Mouse (Mus musculus) testis, adult 2 months (tissue): ENCODE data around the gene Ninl. TPM values are rescaled to one million over a fixed set of nuclear protein-coding genes. Genes with fewer than 3 reads are reported as not detected.
"Not testable (repeated sequence)": the region's sequence is repeated elsewhere in the genome, so short reads cannot be mapped to it uniquely, and the experiment has no call there.

Source experiments
- H3K27ac ChIP-seq: fragments of 200-500 bp; 2 replicates; pipeline ENCODE4 v1.5.1; 2012; ENCODE audit warnings: low read depth, low read length; ENCODE audit not compliant: control insufficient read depth, insufficient read depth
- H3K27me3 ChIP-seq: fragments of 200-500 bp; 2 replicates; pipeline ENCODE4 v1.6.1; 2012; ENCODE audit warnings: mild to moderate bottlenecking, low read length, moderate library complexity; ENCODE audit not compliant: control insufficient read depth, insufficient read depth
- H3K36me3 ChIP-seq: fragments of 200-500 bp; 2 replicates; pipeline ENCODE4 v1.6.1; 2012; ENCODE audit warnings: mild to moderate bottlenecking, low read length; ENCODE audit not compliant: control insufficient read depth, insufficient read depth
- H3K4me1 ChIP-seq: fragments of 200-500 bp; 2 replicates; pipeline ENCODE4 v1.6.1; 2012; ENCODE audit warnings: low read length; ENCODE audit not compliant: control insufficient read depth, insufficient read depth
- H3K4me3 ChIP-seq: fragments of 200-500 bp; 2 replicates; pipeline ENCODE4 v1.5.1; 2012; ENCODE audit warnings: low read depth, mild to moderate bottlenecking, low read length, moderate library complexity, mixed read lengths; ENCODE audit not compliant: control insufficient read depth
- CTCF ChIP-seq: fragments of 200-500 bp; IDR thresholded peaks from 2 replicates; pipeline ENCODE4 v1.5.1; 2012; ENCODE audit warnings: low read depth, mild to moderate bottlenecking, inconsistent platforms, low read length, moderate library complexity; ENCODE audit not compliant: control insufficient read depth, insufficient read depth, insufficient replicate concordance
- POLR2A ChIP-seq: fragments of 200-500 bp; IDR thresholded peaks from 2 replicates; pipeline ENCODE4 v1.6.1; 2012; ENCODE audit warnings: low read depth, mild to moderate bottlenecking, inconsistent platforms, low read length, moderate library complexity; ENCODE audit not compliant: control insufficient read depth
- polyA plus RNA-seq: library from polyadenylated mRNA; depleted of rRNA; stranded (reverse); fragments of >200 nt; gene quantifications from 2 replicates; pipeline ENCODE4 v1.2.3, GENCODE M21; 2012

Gene Ninl
- polyA plus RNA-seq, 1 experiment: 20.2 TPM

DNA sequence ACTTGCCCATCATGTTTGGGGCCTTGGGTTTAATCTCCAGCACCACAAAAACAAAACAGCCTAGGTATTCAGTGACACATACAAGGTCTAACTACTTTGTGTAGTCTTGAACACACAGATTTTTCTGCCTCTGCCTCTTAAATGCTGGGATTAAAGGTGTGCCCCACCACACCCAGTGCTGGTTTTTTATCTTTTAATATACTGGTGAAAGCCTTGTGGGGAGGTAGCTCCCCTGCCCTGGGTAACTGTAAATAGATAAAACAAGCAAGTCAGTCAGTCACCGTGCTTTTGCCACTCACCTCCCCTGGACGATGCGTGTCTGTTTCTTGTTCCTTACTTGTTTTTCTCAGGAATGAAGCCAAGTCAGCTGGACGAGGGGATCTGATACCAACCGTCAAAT, 123.4 kb downstream of the Ninl start:
- no peak for TF ChIP-seq POLR2A
- TF ChIP-seq CTCF: no peak
- no peaks in the 10 kb centered on the region for H3K4me1 ChIP-seq
- H3K27ac ChIP-seq: no peak overlapping the region
- no peaks in the 10 kb centered on the region for H3K36me3 ChIP-seq
- H3K27me3 ChIP-seq: no peaks in the 10 kb centered on the region
- no peak overlapping the region for H3K4me3 ChIP-seq

GRCm38 (mm10) chr2:150914781-150915515, 124.2 kb downstream of the Ninl start:
- no peak overlapping the region for H3K27ac ChIP-seq
- no peaks in the 10 kb centered on the region for H3K36me3 ChIP-seq
- TF ChIP-seq POLR2A (no peak), CTCF (no peak)
- no peaks in the 10 kb centered on the region for H3K27me3 ChIP-seq
- H3K4me3 ChIP-seq: no peak overlapping the region
- H3K4me1 ChIP-seq: peaks cover 2% of the 10 kb centered on the region; the same call in 1 of the 2 replicates

DNA sequence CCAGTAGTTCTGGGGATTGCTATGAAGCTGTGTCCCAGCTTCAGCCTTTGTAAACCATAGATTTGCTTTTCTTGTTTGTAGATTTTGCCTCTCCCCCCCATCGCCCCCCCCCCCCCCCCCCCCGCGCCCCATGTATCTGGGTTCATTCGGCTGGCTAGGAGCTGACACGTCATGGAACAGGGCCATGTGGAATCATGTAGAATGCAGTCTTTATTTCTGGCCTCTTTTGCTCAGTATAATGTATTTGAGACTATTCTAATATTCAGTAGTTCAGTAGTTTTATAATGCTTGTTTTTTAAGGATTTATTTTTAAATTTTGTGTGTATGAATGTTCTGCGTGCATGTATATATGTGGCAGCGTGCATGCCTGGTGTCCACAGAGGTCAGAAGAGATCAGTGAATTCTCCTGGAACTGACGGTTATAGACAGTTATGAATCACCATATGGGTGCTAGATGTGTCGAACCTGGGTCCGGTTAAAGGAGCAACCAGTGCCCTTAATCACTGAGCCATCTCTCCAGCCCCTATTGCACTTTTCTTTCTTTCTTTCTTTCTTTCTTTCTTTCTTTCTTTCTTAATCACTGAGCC, 128.8 kb downstream of the Ninl start:
- H3K36me3 ChIP-seq: no peaks in the 10 kb centered on the region
- TF ChIP-seq CTCF: no peak
- TF ChIP-seq POLR2A: no peak
- H3K4me3 ChIP-seq: peak overlapping the region; percentile 86; the same call in 1 of the 2 replicates
- peak overlapping the region; percentile 71 for H3K27ac ChIP-seq
- H3K4me1 ChIP-seq: peaks cover 2% of the 10 kb centered on the region; the same call in 1 of the 2 replicates
- H3K27me3 ChIP-seq: no peaks in the 10 kb centered on the region

GRCm38 (mm10) chr2:150909429-150910039, 129.6 kb downstream of the Ninl start:
- Histone ChIP-seq H3K36me3 (no peaks in the 10 kb centered on the region), H3K27ac (peak overlapping the region; percentile 71), H3K27me3 (no peaks in the 10 kb centered on the region), H3K4me3 (peak overlapping the region; percentile 86), H3K4me1 (peaks cover 2% of the 10 kb centered on the region; the same call in 1 of the 2 replicates)
- TF ChIP-seq CTCF: no peak
- peak; percentile 61 for TF ChIP-seq POLR2A

GRCm38 (mm10) chr2:150908881-150909280, 130.3 kb downstream of the Ninl start:
- H3K27ac ChIP-seq, H3K4me1 ChIP-seq, H3K36me3 ChIP-seq, H3K4me3 ChIP-seq, H3K27me3 ChIP-seq: not testable (repeated sequence)

DNA sequence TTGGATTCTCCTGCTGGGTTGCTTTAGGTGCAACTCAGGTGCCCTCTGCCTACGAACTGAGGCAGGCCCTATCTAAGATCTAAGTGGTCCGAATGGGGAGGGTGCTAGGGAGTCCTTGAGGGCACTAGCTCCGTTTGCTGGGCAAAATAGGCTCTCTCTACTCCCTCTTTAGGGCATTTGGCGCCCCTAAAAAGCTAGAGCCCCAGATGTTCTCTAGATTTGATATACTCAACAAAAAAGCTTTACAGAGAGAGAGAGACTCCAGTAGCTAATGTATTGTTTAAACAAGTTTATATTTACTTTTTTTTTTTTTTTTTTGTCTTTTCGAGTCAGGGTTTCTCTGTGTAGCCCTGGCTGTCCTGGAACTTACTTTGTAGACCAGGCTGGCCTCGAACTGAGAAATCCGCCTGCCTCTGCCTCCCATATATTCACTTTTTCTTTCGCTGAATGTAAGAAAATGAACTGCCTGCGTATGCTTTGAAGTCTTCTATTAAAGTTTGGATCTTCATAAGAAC, 134.2 kb downstream of the Ninl start, which contains the start of gene Gins1:
TSS of gene Gins1 (plus strand) at position 465 of the 515 bp plus-strand sequence.
- Histone ChIP-seq H3K4me1 (peaks cover 4% of the 10 kb centered on the region), H3K27ac (peak within 1 kb of the TSS; percentile 92), H3K4me3 (peak within 1 kb of the TSS; percentile 94), H3K27me3 (no peaks in the 10 kb centered on the region), H3K36me3 (no peaks in the 10 kb centered on the region)
- TF ChIP-seq POLR2A (no peak), CTCF (no peak)

- Histone ChIP-seq H3K36me3 (no peaks in the 10 kb centered on the region), H3K4me3 (peak within 1 kb of the TSS; percentile 94), H3K4me1 (peaks cover 4% of the 10 kb centered on the region), H3K27ac (peak within 1 kb of the TSS; percentile 92), H3K27me3 (no peaks in the 10 kb centered on the region)
- 0 out of 2 replicates have a peak, but pooled peaks have one; percentile 0 for TF ChIP-seq CTCF
- peak; percentile 70 for TF ChIP-seq POLR2A
Measured at GRCm38 (mm10) chr2:150904272-150904935, 134.8 kb downstream of the Ninl start, which contains the start of gene Abhd12. Gene Abhd12 (minus strand): TSS chr2:150904741.
